Mouse (Mus musculus): Measurements from ENCODE around the gene Olfr711. TPM values are rescaled to one million over a fixed set of nuclear protein-coding genes. Genes with fewer than 3 reads are reported as not detected.
A peak's percentile ranks its signal among the peaks of the same experiment; 100 is the strongest.
"Not testable (repeated sequence)": the region's sequence is repeated elsewhere in the genome, so short reads cannot be mapped to it uniquely, and the experiment has no call there.

Gene Olfr711
- not detected for total RNA-seq (2021)

DNA sequence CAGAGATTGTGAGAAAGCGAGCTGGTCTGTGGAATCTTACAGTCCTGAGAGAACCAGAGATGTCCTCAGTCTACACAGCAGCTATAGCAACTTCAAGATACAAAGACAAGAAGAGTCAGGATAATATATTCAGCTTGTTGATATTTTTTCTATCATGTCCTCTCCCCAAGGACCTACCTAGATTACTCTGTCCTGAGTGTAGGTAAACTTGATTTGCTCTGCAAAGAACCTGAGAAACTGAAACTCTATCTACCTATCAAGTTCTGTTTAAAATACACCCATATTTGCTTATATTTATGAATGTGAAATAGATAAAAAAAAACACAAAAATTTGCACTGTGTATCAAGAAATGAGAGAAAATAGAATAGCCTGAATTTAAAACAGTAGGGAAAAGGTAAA lies at the start of gene Olfr711:
Olfr711 (minus strand) TSS at position 101 of the 400 bp plus-strand sequence.
- intact Hi-C loops (cut with DNase I) = no loop called here
- no peak for DNase-seq

DNA sequence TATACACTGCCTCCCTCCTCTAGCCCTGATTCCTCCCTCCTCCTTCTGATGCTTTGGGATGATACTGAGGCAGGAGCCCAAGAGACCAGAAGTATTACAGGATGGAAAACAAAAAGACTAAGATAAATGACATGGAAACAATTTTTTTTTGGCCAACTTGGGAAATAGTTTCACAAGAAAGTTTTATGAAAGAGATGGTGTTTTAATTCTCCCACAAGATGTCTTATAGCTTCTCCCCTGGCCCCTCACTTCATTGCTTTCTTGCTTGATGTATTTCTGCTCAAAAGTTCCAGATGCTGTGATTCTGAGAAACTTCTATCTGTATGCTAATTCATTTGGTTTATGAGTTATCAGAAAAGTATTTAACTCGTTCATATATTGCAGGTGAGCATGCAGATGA lies 30.7 kb upstream of the Olfr711 start, which contains the start of gene Olfr2:
Olfr2 (minus strand) TSS at position 101 of the 400 bp plus-strand sequence.
- intact Hi-C loops (cut with DNase I) = no loop called here
- no peak for DNase-seq

DNA sequence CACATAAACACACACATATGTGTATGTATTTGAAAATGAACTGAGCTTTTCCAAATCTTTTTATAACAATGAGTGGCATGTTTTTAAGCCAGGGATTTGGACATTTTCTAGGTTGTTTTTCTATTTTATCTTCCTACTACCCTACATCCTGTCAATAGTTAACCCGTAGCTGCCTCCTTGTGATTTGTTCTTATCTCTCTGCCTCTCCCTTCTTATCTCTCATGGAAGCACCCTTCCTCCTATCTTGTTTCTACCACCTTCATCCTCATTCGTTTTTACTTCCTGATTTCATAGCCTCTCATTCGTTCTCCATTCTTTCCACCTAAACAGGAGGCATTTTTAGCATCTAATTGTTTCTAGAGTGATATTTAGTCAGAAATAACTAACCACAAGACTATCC lies 28.9 kb upstream of the Olfr711 start:
- intact Hi-C loops (cut with DNase I) = no loop called here
- DNase-seq = no peak

DNA sequence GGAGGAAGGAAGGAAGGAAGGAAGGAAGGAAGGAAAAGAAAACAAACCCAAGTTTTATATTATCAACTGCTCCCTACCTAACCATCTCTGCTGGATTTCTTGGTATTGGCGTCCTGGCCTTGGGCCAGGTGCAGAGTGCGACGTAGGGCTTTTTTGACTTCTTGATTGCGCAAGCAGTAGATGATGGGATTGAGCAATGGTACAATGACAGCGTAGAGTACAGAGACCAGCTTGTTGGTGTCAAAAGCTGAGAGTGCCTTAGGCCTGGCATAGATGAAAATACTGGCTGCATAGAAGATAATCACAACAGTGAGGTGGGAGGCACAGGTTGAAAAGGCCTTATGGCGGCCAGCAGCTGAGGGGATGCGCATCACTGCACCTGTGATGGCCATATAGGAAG lies 25.5 kb upstream of the Olfr711 start:
- intact Hi-C loops (cut with DNase I) = no loop called here
- DNase-seq = no peak

DNA sequence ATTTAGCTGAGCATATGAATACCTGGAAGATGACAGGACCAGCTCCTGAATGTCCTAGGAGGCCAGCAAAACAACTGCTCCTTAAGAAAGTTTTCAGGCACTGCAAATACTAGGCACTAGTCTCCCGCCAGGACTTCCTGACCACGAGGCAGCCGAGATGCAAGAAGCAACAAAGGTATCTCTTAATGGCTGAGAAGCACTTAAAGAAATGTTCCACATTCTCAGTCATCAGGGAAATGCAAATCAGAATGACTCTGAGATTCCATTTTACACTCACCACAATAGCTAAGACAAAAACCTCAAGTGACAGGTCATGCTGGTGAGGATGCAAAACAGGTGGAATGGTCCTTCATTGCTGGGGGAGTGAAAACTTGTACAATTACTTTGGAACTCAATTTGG lies 10.0 kb upstream of the Olfr711 start:
- intact Hi-C loops (cut with DNase I) = no loop called here

DNA sequence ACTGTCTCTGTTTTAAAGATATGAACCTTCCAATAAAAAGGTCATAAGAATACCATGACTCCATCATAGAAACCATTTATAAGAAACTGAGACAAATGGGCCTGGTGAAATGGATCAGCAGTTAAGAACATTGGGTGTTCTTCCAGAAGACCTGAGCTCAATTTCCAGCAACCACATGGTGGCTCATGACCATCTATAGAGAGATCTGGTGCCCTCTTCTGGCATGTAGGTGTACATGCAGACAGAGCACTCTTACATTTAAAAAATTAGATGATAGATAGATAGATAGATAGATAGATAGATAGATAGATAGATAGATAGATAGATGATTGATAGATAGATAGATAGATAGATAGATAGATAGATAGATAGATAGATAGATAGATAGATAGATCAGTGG lies 7.8 kb downstream of the Olfr711 start:
- intact Hi-C loops (cut with DNase I); DNase-seq: not testable (repeated sequence)

More for the DNA sequence above, 10.0 kb upstream of the Olfr711 start:
- DNase-seq = no peak

DNA sequence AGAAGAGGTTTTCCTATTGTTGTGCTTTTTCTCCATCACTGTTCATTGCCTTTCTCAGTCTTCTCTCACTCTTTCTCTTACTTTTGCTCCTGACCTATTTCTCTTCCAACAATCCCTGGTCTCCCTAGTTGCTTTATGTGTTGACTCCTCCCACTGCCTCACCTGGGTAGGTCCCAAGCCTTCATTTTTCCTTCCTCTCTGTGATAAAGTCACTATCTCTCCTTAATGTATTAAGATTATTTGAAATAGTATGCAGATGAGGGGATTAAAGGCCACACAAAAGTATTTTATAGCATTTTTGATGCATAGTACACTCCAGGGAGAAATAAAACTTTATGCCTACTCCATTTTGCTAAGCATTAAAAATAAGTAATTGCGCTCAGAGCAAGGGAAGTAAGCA lies 11.4 kb downstream of the Olfr711 start, which contains the start of gene Olfr6:
Olfr6 (minus strand) TSS at position 101 of the 400 bp plus-strand sequence.
- DNase-seq = no peak
- intact Hi-C loops (cut with DNase I) = no loop called here

DNA sequence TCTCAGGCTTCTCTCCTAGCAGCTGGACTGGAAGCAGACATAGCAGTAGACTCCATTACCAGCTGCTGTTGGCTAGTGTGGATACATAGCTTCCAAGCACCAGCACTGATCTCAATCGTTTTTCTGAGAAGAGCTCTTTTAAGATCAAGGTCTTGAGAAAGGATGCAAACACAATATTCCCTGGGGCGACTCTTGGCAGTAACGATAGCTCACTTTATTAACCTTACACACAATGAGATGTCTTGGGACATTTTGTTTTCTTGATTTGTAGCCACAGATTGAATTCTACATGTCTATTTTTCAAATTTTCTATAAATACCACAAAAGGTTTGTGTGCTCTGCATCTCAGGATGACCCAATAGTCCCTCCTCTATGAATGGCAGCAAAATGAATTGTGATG lies 27.0 kb downstream of the Olfr711 start, which contains the start of gene Olfr710:
Olfr710 (minus strand) TSS at position 101 of the 400 bp plus-strand sequence.
- no peak for DNase-seq
- intact Hi-C loops (cut with DNase I) = no loop called here

DNA sequence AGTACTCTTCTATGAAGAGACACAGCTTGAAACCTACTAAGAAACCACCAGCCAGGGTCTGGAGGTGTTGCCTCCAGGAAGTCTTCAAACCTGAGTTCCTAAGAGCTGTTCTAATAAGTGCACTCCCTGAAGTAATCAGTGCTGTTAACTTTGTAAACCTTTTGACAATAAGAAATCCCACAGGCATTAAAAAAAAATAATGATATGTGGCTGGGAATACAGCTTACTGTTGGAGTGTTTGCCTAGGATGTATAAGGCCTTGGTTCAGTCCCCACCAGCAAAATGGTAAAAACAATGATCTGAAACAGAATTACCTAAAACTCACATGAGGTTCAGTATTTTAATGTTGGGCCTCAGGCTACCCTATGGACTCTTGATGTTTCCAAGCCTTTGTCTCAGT lies 43.1 kb downstream of the Olfr711 start, which contains the start of gene Olfr709-ps1:
Olfr709-ps1 (minus strand) TSS at position 101 of the 400 bp plus-strand sequence.
- intact Hi-C loops (cut with DNase I) = no loop called here
- no peak for DNase-seq

DNA sequence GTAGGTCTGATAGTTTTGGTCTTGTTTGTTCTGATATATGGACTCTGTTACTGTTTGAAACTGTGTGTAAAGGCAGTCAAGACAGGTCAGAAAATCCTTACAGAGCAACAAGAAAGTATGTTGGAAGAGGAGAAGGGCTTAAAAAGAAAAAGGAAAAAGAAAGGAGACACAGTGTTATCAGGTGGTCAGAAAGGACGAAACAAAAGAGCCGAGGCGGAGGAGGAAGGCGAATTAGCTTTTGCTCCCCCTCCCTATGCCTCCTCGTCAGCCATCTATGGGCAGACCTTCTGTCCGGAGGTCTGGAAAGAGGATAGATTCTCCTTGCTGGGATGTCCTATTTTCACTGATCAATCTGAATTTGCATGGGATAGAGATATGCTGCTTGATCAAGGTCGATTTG lies 54.3 kb downstream of the Olfr711 start:
- intact Hi-C loops (cut with DNase I) = not testable (repeated sequence)
- peak in 1 of 2 experiments; percentile 2 for DNase-seq

Other genes with a start within 250 kb of the Olfr711 start
- gene Olfr697, start 233.0 kb downstream of the Olfr711 start, total RNA-seq (2021) = not detected
- gene Olfr698, start 220.1 kb downstream of the Olfr711 start, total RNA-seq (2021) = not detected
- not detected for gene Olfr699, start 182.3 kb downstream of the Olfr711 start, total RNA-seq (2021)
- gene Olfr700, start 166.6 kb downstream of the Olfr711 start, total RNA-seq (2021) = not detected
- not detected for gene Olfr701, start 161.3 kb downstream of the Olfr711 start, total RNA-seq (2021)
- gene Olfr702, start 141.6 kb downstream of the Olfr711 start, total RNA-seq (2021) = not detected
- not detected for gene Olfr703, start 132.1 kb downstream of the Olfr711 start, total RNA-seq (2021)
- gene Olfr704, start 112.3 kb downstream of the Olfr711 start, total RNA-seq (2021) = not detected
- not detected for gene Olfr705, start 98.6 kb downstream of the Olfr711 start, total RNA-seq (2021)
- gene Olfr706, start 87.3 kb downstream of the Olfr711 start, total RNA-seq (2021) = not detected
- gene Olfr707, start 74.2 kb downstream of the Olfr711 start, total RNA-seq (2021) = not detected
- gene Olfr1532-ps1, start 67.5 kb downstream of the Olfr711 start, total RNA-seq (2021) = not detected
- gene Olfr709-ps1, start 43.2 kb downstream of the Olfr711 start, total RNA-seq (2021) = not detected
- not detected for gene Olfr710, start 27.1 kb downstream of the Olfr711 start, total RNA-seq (2021)
- gene Olfr6, start 11.5 kb downstream of the Olfr711 start, total RNA-seq (2021) = not detected
- gene Olfr2, start 30.6 kb upstream of the Olfr711 start, total RNA-seq (2021) = not detected
- not detected for gene Olfr713, start 55.7 kb upstream of the Olfr711 start, total RNA-seq (2021)
- not detected for gene Olfr714, start 95.5 kb upstream of the Olfr711 start, total RNA-seq (2021)
- not detected for gene Olfr17, start 117.8 kb upstream of the Olfr711 start, total RNA-seq (2021)
- gene Olfr715b, start 134.9 kb upstream of the Olfr711 start, total RNA-seq (2021) = not detected
- gene Olfr715, start 155.6 kb upstream of the Olfr711 start, total RNA-seq (2021) = not detected
- gene Olfr716, start 162.9 kb upstream of the Olfr711 start, total RNA-seq (2021) = not detected
- gene Nlrp14, start 191.5 kb upstream of the Olfr711 start, total RNA-seq (2021) = not detected
- gene Rbmxl2, start 234.0 kb upstream of the Olfr711 start, total RNA-seq (2021) = under 1 TPM; 0.17 to 0.34 TPM

Measured in heart, postnatal 10 days (tissue).